Mouse (Mus musculus): ENCODE data around the gene Fam83f. TPM values are rescaled to one million over a fixed set of nuclear protein-coding genes. Genes with fewer than 3 reads are reported as not detected.

Fam83f gene
- polyA plus RNA-seq (2015; fragmentation: Nextera tagmentation; extraction: Ambion mirVana) = 8.4 and 9.0 TPM in 2 replicates

- Histone ChIP-seq H3K4me2 (replicated peaks) (peak within 1 kb of the TSS; percentile 68), H3K36me3 (no peaks in the 10 kb centered on the region), H3K9me3 (replicated peaks) (no peaks in the 10 kb centered on the region), H3K9ac (peak within 1 kb of the TSS; percentile 4), H3K4me1 (peaks cover 19% of the 10 kb centered on the region), H3K4me3 (replicated peaks) (peak within 1 kb of the TSS; percentile 41), H3K27me3 (peaks cover 36% of the 10 kb centered on the region), H3K27ac (replicated peaks) (no peak within 1 kb of the TSS)
- peak; percentile 54; the same call in 1 of the 2 replicates for ATAC-seq (ENCODE audit: insufficient number of reproducible peaks, low FRiP score, low TSS enrichment, low read depth)
- WGBS = 6% methylated on average over 84 of the region's 85 CpGs
Observed at GRCm38 (mm10) chr15:80671295-80672252, at the start of gene Fam83f. Gene Fam83f, plus strand, starts transcription at chr15:80671847.

- no peak overlapping the region for H3K4me2 ChIP-seq (replicated peaks)
- WGBS = 61% methylated on average over 8 of the region's 8 CpGs
- no peaks in the 10 kb centered on the region for H3K4me1 ChIP-seq
Observed at GRCm38 (mm10) chr15:80623171-80623837, 48.3 kb upstream of the Fam83f start.

GRCm38 (mm10) chr15:80626472-80626871, 45.2 kb upstream of the Fam83f start:
- Histone ChIP-seq H3K36me3 (no peaks in the 10 kb centered on the region), H3K4me2 (replicated peaks) (no peak overlapping the region), H3K9me3 (replicated peaks) (no peaks in the 10 kb centered on the region), H3K4me3 (replicated peaks) (no peak overlapping the region), H3K9ac (no peak overlapping the region), H3K27me3 (no peaks in the 10 kb centered on the region), H3K4me1 (no peaks in the 10 kb centered on the region), H3K27ac (replicated peaks) (no peak overlapping the region)
- ATAC-seq (ENCODE audit: insufficient number of reproducible peaks, low FRiP score, low TSS enrichment, low read depth) = no peak
- WGBS = 54% methylated on average over 6 of the region's 6 CpGs

More at GRCm38 (mm10) chr15:80623171-80623837, 48.3 kb upstream of the Fam83f start:
- Histone ChIP-seq H3K4me3 (replicated peaks) (no peak overlapping the region), H3K27ac (replicated peaks) (no peak overlapping the region), H3K9me3 (replicated peaks) (no peaks in the 10 kb centered on the region), H3K36me3 (no peaks in the 10 kb centered on the region), H3K9ac (no peak overlapping the region), H3K27me3 (no peaks in the 10 kb centered on the region)
- ATAC-seq (ENCODE audit: insufficient number of reproducible peaks, low FRiP score, low TSS enrichment, low read depth) = no peak

GRCm38 (mm10) chr15:80630147-80630546, 41.5 kb upstream of the Fam83f start:
- Histone ChIP-seq H3K9ac (no peak overlapping the region), H3K27me3 (no peaks in the 10 kb centered on the region), H3K4me2 (replicated peaks) (no peak overlapping the region), H3K36me3 (no peaks in the 10 kb centered on the region), H3K27ac (replicated peaks) (no peak overlapping the region), H3K9me3 (replicated peaks) (no peaks in the 10 kb centered on the region), H3K4me3 (replicated peaks) (no peak overlapping the region), H3K4me1 (0 out of 2 replicates have a peak, but pooled peaks cover 4% of the 10 kb centered on the region)
- no peak for ATAC-seq (ENCODE audit: insufficient number of reproducible peaks, low FRiP score, low TSS enrichment, low read depth)
- 61% methylated on average over 7 of the region's 7 CpGs for WGBS

GRCm38 (mm10) chr15:80630711-80631110, 40.9 kb upstream of the Fam83f start:
- no peak overlapping the region for H3K27ac ChIP-seq (replicated peaks)
- H3K9ac ChIP-seq = no peak overlapping the region
- H3K27me3 ChIP-seq = no peaks in the 10 kb centered on the region
- H3K9me3 ChIP-seq (replicated peaks) = no peaks in the 10 kb centered on the region
- ATAC-seq (ENCODE audit: insufficient number of reproducible peaks, low FRiP score, low TSS enrichment, low read depth) = no peak
- 0 out of 2 replicates have a peak, but pooled peaks cover 4% of the 10 kb centered on the region for H3K4me1 ChIP-seq
- H3K4me3 ChIP-seq (replicated peaks) = no peak overlapping the region
- 32% methylated on average over 14 of the region's 14 CpGs for WGBS
- H3K36me3 ChIP-seq = no peaks in the 10 kb centered on the region
- no peak overlapping the region for H3K4me2 ChIP-seq (replicated peaks)

GRCm38 (mm10) chr15:80631311-80631710, 40.3 kb upstream of the Fam83f start:
- Histone ChIP-seq H3K9me3 (replicated peaks) (no peaks in the 10 kb centered on the region), H3K27ac (replicated peaks) (no peak overlapping the region), H3K4me3 (replicated peaks) (no peak overlapping the region), H3K4me2 (replicated peaks) (no peak overlapping the region), H3K36me3 (no peaks in the 10 kb centered on the region), H3K4me1 (0 out of 2 replicates have a peak, but pooled peaks cover 4% of the 10 kb centered on the region), H3K9ac (no peak overlapping the region), H3K27me3 (no peaks in the 10 kb centered on the region)
- WGBS = 79% methylated on average over 2 of the region's 2 CpGs
- ATAC-seq (ENCODE audit: insufficient number of reproducible peaks, low FRiP score, low TSS enrichment, low read depth) = no peak

- 0 out of 2 replicates have a peak, but pooled peaks cover 4% of the 10 kb centered on the region for H3K4me1 ChIP-seq
- 89% methylated on average over 13 of the region's 13 CpGs for WGBS
- H3K4me2 ChIP-seq (replicated peaks) = no peak overlapping the region
- H3K27me3 ChIP-seq = no peaks in the 10 kb centered on the region
- H3K27ac ChIP-seq (replicated peaks) = no peak overlapping the region
- no peaks in the 10 kb centered on the region for H3K9me3 ChIP-seq (replicated peaks)
- no peaks in the 10 kb centered on the region for H3K36me3 ChIP-seq
- ATAC-seq (ENCODE audit: insufficient number of reproducible peaks, low FRiP score, low TSS enrichment, low read depth) = no peak
- no peak overlapping the region for H3K4me3 ChIP-seq (replicated peaks)
- H3K9ac ChIP-seq = no peak overlapping the region
Observed at GRCm38 (mm10) chr15:80632280-80632893, 39.3 kb upstream of the Fam83f start.

- Histone ChIP-seq H3K4me2 (replicated peaks) (no peak overlapping the region), H3K36me3 (no peaks in the 10 kb centered on the region), H3K9ac (no peak overlapping the region), H3K27ac (replicated peaks) (no peak overlapping the region), H3K4me3 (replicated peaks) (no peak overlapping the region), H3K4me1 (0 out of 2 replicates have a peak, but pooled peaks cover 4% of the 10 kb centered on the region), H3K27me3 (no peaks in the 10 kb centered on the region), H3K9me3 (replicated peaks) (no peaks in the 10 kb centered on the region)
- whole genome bisulfite sequencing = 41% methylated on average over 11 of the region's 11 CpGs
- ATAC-seq (ENCODE audit: insufficient number of reproducible peaks, low FRiP score, low TSS enrichment, low read depth) = no peak
Observed at GRCm38 (mm10) chr15:80634391-80635193, 37.1 kb upstream of the Fam83f start.

GRCm38 (mm10) chr15:80636757-80637372, 34.8 kb upstream of the Fam83f start:
- no peaks in the 10 kb centered on the region for H3K27me3 ChIP-seq
- no peak for ATAC-seq (ENCODE audit: insufficient number of reproducible peaks, low FRiP score, low TSS enrichment, low read depth)
- no peak overlapping the region for H3K27ac ChIP-seq (replicated peaks)
- H3K9me3 ChIP-seq (replicated peaks) = no peaks in the 10 kb centered on the region
- 61% methylated on average over 13 of the region's 13 CpGs for WGBS
- H3K9ac ChIP-seq = no peak overlapping the region
- no peaks in the 10 kb centered on the region for H3K36me3 ChIP-seq
- H3K4me2 ChIP-seq (replicated peaks) = no peak overlapping the region
- 0 out of 2 replicates have a peak, but pooled peaks cover 4% of the 10 kb centered on the region for H3K4me1 ChIP-seq
- no peak overlapping the region for H3K4me3 ChIP-seq (replicated peaks)

GRCm38 (mm10) chr15:80639071-80639702, 32.5 kb upstream of the Fam83f start:
- ATAC-seq (ENCODE audit: insufficient number of reproducible peaks, low FRiP score, low TSS enrichment, low read depth) = no peak
- Histone ChIP-seq H3K4me1 (0 out of 2 replicates have a peak, but pooled peaks cover 3% of the 10 kb centered on the region), H3K27me3 (no peaks in the 10 kb centered on the region), H3K36me3 (no peaks in the 10 kb centered on the region), H3K9ac (no peak overlapping the region), H3K4me3 (replicated peaks) (no peak overlapping the region), H3K27ac (replicated peaks) (no peak overlapping the region), H3K9me3 (replicated peaks) (no peaks in the 10 kb centered on the region), H3K4me2 (replicated peaks) (no peak overlapping the region)
- WGBS = 60% methylated on average over 11 of the region's 11 CpGs
